Mouse (Mus musculus): ENCODE measurements around the gene Kcnip4. TPM values are rescaled to one million over a fixed set of nuclear protein-coding genes. Genes with fewer than 3 reads are reported as not detected.

The Kcnip4 gene
- under 1 TPM in 1 of 2 experiments, not detected in 1; 0.14 TPM for total RNA-seq (2021)
- long read RNA-seq, experiment 1, partial matches to known transcripts: 0 of 1 reads
- long read RNA-seq, experiment 1, other reads (novel, unspliced or antisense): 1 of 1 reads
- long read RNA-seq, experiment 2: 0 reads

DNA sequence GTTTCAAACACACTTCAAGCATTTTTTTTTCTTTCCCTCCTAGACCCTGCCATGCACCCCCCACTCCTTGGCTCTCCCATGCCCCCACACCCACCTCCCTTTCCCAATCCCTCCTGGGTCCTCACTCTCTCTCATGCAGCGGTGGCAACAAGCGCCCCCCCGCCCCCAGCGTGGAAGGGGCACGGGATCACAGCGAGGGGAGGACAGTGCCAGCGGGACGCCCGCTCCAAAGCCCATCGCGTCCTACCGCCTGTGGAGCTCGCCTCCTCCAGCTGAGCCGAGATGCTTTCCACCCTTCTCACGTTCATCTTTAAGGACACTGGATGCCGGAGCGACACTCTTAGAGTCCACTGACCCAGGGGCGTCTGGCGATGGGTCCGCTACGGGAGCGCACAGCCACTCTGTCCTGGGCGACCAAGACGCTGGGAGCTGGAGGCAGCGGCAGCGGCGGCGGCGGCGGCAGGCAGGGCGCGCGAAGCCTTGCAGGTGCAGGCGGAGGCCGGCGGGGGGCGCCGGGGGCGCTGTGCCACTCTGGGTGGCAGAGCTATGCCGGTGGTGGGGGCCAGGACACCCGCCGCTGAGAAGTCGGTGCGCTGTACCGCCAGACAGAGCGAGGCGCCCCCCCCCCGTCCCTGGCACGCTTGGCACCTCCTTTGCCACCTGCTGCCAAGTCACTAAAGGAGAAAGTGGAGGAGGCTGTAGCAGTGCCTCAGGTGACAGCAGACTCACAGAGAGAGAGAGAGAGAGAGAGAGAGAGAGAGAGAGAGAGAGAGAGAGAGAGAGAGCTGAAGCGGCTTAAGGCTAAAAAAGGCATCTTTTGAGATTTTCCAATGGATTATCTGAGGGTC, at the start of gene Kcnip4:
TSS of gene Kcnip4 (minus strand) at position 514 of the 848 bp plus-strand sequence.
- intact Hi-C loops (cut with DNase I): no loop called here
- H3K4me3 ChIP-seq: peak within 1 kb of the TSS; percentile 50
- DNase-seq: peak; percentile 20

DNA sequence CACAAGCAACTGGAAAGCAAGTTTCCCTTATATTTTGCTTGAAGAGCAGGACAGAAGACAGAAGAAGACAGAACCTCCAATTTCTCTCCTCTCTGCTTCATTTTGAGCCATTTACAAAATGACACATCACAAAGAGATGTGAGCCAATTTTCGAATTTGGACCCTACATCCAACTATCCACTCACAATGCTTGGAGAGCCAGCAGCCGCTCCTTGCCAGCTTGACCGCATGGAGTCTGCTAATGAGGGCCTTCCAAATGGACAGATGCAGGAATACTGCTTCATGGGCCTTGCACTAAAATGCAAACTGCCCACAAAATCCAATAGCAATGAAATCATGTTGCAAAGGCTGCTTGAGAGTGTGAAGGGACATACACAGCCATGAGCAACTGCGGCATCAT, 47.2 kb upstream of the Kcnip4 start:
- no peak for DNase-seq
- intact Hi-C loops (cut with DNase I): no loop called here
- no peak overlapping the region for H3K27ac ChIP-seq
- TF ChIP-seq CTCF (IDR thresholded peaks at IDR 0.05): no peak
- no peak overlapping the region for H3K4me3 ChIP-seq

More for the DNA sequence above, at the start of gene Kcnip4:
- peak; percentile 20; the same call in 1 of the 2 replicates for TF ChIP-seq CTCF (IDR thresholded peaks at IDR 0.05)
- no peak within 1 kb of the TSS for H3K27ac ChIP-seq

- H3K4me3 ChIP-seq: no peak overlapping the region
- DNase-seq: no peak
- TF ChIP-seq CTCF (IDR thresholded peaks at IDR 0.05): no peak
- intact Hi-C loops (cut with DNase I): no loop called here
- no peak overlapping the region for H3K27ac ChIP-seq
These were observed 39.0 kb upstream of the Kcnip4 start for GRCm38 (mm10) chr5:49563751-49564150.

- Histone ChIP-seq H3K27ac (no peak overlapping the region), H3K4me3 (no peak overlapping the region)
- intact Hi-C loops (cut with DNase I): no loop called here
- DNase-seq: no peak
- TF ChIP-seq CTCF (IDR thresholded peaks at IDR 0.05): no peak
These were observed 32.7 kb upstream of the Kcnip4 start for GRCm38 (mm10) chr5:49557436-49557835.

GRCm38 (mm10) chr5:49547884-49548283, 23.2 kb upstream of the Kcnip4 start:
- no peak for DNase-seq
- TF ChIP-seq CTCF (IDR thresholded peaks at IDR 0.05): no peak
- Histone ChIP-seq H3K27ac (no peak overlapping the region), H3K4me3 (no peak overlapping the region)
- intact Hi-C loops (cut with DNase I): no loop called here

DNA sequence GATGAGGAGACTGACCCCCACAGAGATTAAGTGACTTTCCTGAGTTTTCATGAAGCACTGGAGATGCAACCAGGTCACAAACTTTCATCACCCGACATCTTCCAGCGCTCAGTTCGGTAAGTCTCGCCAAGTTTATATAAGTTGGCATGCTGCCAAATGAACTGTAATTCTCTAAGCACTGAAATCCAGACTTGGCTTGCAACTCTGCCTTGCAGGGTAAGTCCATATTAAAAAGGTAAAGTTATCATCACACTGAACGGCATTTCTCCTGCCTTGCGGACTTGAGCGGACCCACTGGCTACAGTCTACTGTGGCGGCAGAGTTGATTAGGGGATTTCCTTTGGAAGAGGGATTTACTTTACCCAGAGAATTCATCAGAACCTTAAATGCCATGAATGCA, 4.7 kb upstream of the Kcnip4 start:
- intact Hi-C loops (cut with DNase I): no loop called here
- Histone ChIP-seq H3K4me3 (no peak overlapping the region), H3K27ac (no peak overlapping the region)
- no peak for TF ChIP-seq CTCF (IDR thresholded peaks at IDR 0.05)
- DNase-seq: no peak

GRCm38 (mm10) chr5:49525242-49525612, 520 bp upstream of the Kcnip4 start:
- no peak overlapping the region for H3K4me3 ChIP-seq
- H3K27ac ChIP-seq: no peak overlapping the region
- intact Hi-C loops (cut with DNase I): no loop called here
- DNase-seq: no peak
- TF ChIP-seq CTCF (IDR thresholded peaks at IDR 0.05): no peak

- intact Hi-C loops (cut with DNase I): no loop called here
- DNase-seq: no peak
- H3K27ac ChIP-seq: no peak overlapping the region
- no peak overlapping the region for H3K4me3 ChIP-seq
- TF ChIP-seq CTCF (IDR thresholded peaks at IDR 0.05): no peak
These were observed 712 bp downstream of the Kcnip4 start for GRCm38 (mm10) chr5:49523997-49524393.

GRCm38 (mm10) chr5:49522986-49523385, 1.7 kb downstream of the Kcnip4 start:
- H3K27ac ChIP-seq: no peak overlapping the region
- no peak overlapping the region for H3K4me3 ChIP-seq
- no peak for DNase-seq
- no peak for TF ChIP-seq CTCF (IDR thresholded peaks at IDR 0.05)
- intact Hi-C loops (cut with DNase I): no loop called here

- DNase-seq: no peak
- no peak overlapping the region for H3K27ac ChIP-seq
- H3K4me3 ChIP-seq: no peak overlapping the region
- intact Hi-C loops (cut with DNase I): no loop called here
- TF ChIP-seq CTCF (IDR thresholded peaks at IDR 0.05): no peak
These were observed 26.0 kb downstream of the Kcnip4 start for GRCm38 (mm10) chr5:49498743-49499142.

- DNase-seq: no peak
- Histone ChIP-seq H3K27ac (no peak overlapping the region), H3K4me3 (no peak overlapping the region)
- TF ChIP-seq CTCF (IDR thresholded peaks at IDR 0.05): no peak
- intact Hi-C loops (cut with DNase I): no loop called here
These were observed 37.4 kb downstream of the Kcnip4 start for GRCm38 (mm10) chr5:49487270-49487669.

GRCm38 (mm10) chr5:49470738-49471137, 54.0 kb downstream of the Kcnip4 start:
- H3K4me3 ChIP-seq: no peak overlapping the region
- DNase-seq: no peak
- H3K27ac ChIP-seq: no peak overlapping the region
- intact Hi-C loops (cut with DNase I): no loop called here
- TF ChIP-seq CTCF (IDR thresholded peaks at IDR 0.05): no peak

GRCm38 (mm10) chr5:49460643-49461276, 63.9 kb downstream of the Kcnip4 start:
- no peak for TF ChIP-seq CTCF (IDR thresholded peaks at IDR 0.05)
- intact Hi-C loops (cut with DNase I): no loop called here

More at GRCm38 (mm10) chr5:49460643-49461276, 63.9 kb downstream of the Kcnip4 start:
- Histone ChIP-seq H3K4me3 (no peak overlapping the region), H3K27ac (no peak overlapping the region)
- no peak for DNase-seq
